Mouse (Mus musculus): ENCODE measurements at regions not wholly inside any gene's neighbourhood (a gene's known extent, or its start where the extent isn't known, plus 50 kb on each side); places are given as distances from the start of the nearest gene placed in this dataset.

- TF ChIP-seq GATA1 (IDR thresholded peaks at IDR 0.05; ENCODE audit: borderline replicate concordance, low read length), result no peak
- no peak for TF ChIP-seq FLI1 (IDR thresholded peaks at IDR 0.05; ENCODE audit: low read length)
Observed at GRCm38 (mm10) chr8:116045526-116045925, 337.9 kb upstream of the Maf start.
